Mouse (Mus musculus): ENCODE results near the gene Stum.

DNA sequence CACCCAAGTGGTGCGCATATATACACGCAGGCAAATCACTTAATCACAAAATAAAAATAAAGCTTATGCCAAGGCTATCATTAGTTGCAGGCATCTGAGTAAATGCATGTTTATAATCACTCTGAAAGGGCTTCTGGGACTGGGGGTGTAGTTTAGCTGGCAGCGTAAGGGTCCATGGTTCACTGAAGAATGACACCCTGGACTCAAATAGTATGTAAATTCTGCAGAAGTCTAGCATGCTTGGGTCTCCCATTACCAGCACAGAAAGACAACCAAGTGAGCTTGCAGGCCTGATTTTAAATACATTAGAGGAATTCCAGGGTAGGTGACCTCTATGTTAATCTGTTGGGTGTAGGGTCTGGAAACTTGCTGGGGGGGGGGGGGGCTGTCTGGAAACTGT lies 16.5 kb upstream of the Stum start:
- TF ChIP-seq POLR2A (IDR thresholded peaks at IDR 0.05; ENCODE audit: borderline replicate concordance, low read depth, low read length), result no peak
- TF ChIP-seq CTCF (IDR thresholded peaks at IDR 0.05; ENCODE audit: low read depth, low read length), result no peak

Data from bone marrow macrophage, adult 2 months (primary cell).